Comparison of ENCODE assay signal across 8 mouse cellular contexts in the genomic region with DNA sequence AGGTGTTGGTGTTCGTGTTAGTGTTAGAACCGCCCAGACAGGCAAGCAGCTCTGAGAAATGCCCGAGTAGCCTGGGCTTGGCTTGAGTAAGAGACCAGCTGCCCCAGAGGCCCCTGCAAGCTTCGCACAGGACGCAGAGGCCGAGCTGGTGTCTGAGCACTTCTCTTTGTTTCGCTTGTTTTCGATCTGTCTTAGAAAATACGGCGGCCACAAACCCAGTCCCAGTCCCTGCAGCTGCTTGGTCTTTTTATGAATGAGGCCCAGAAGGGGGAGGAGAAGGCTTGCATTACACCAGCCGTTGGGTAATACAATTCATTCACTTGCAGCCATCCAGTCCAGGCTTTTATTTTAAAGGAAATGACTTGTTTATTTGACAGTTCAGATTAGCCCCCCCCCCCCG.
A peak's percentile ranks its signal among the peaks of the same experiment; 100 is the strongest.
DNase-seq lines count a peak whose midpoint lies in the region; ATAC-seq and TF ChIP-seq lines count a peak whose summit lies in the region.

No protein-coding gene starts in this region.

- no peaks in the 10 kb centered on the region for H3K4me1 ChIP-seq in testis, adult 2 months (ENCODE audit: control insufficient read depth, insufficient read depth, low read length)
- peaks cover 6% of the 10 kb centered on the region for H3K4me1 ChIP-seq in embryonic fibroblast, embryonic 13.5 days (ENCODE audit: control insufficient read depth, insufficient read depth, low read length)
- peaks cover 65% of the 10 kb centered on the region for H3K4me1 ChIP-seq in heart, embryonic 15.5 days (replicated peaks)
- H3K4me1 ChIP-seq in lung, embryonic 16.5 days (replicated peaks; ENCODE audit: control insufficient read depth, insufficient read depth, low read length), result peaks cover 53% of the 10 kb centered on the region
- H3K4me1 ChIP-seq in neural tube, embryonic 15.5 days, result peaks cover 60% of the 10 kb centered on the region

- no peaks in the 10 kb centered on the region for H3K9me3 ChIP-seq in heart, embryonic 15.5 days (replicated peaks)
- H3K9me3 ChIP-seq in lung, embryonic 16.5 days (ENCODE audit: control insufficient read depth, low read length), result no peaks in the 10 kb centered on the region
- H3K9me3 ChIP-seq in neural tube, embryonic 15.5 days (replicated peaks), result no peaks in the 10 kb centered on the region

- no peak for TF ChIP-seq CTCF in testis, adult 2 months (IDR thresholded peaks at IDR 0.05; ENCODE audit: control insufficient read depth, insufficient read depth, insufficient replicate concordance, low read depth, low read length)
- TF ChIP-seq CTCF in embryonic fibroblast, embryonic 13.5 days (IDR thresholded peaks at IDR 0.05; ENCODE audit: borderline replicate concordance, insufficient read depth, low read length), result no peak

- peak overlapping the region; percentile 57 for H3K4me2 ChIP-seq in heart, embryonic 15.5 days
- H3K4me2 ChIP-seq in lung, embryonic 16.5 days (ENCODE audit: low read depth, low read length), result peak overlapping the region; percentile 45
- H3K4me2 ChIP-seq in neural tube, embryonic 15.5 days, result peak overlapping the region; percentile 44

- H3K27ac ChIP-seq in testis, adult 2 months (ENCODE audit: control insufficient read depth, insufficient read depth, low read depth, low read length), result peak overlapping the region; percentile 68; the same call in 1 of the 2 replicates
- peak overlapping the region; percentile 9 for H3K27ac ChIP-seq in embryonic fibroblast, embryonic 13.5 days (ENCODE audit: insufficient read depth, low read length)
- peak overlapping the region; percentile 76 for H3K27ac ChIP-seq in heart, embryonic 15.5 days
- peak overlapping the region; percentile 87 for H3K27ac ChIP-seq in lung, embryonic 16.5 days (ENCODE audit: low read length)
- peak overlapping the region; percentile 79 for H3K27ac ChIP-seq in neural tube, embryonic 15.5 days (replicated peaks)

- no peak overlapping the region for H3K4me3 ChIP-seq in testis, adult 2 months (ENCODE audit: control insufficient read depth, low read depth, low read length)
- H3K4me3 ChIP-seq in embryonic fibroblast, embryonic 13.5 days (ENCODE audit: insufficient read depth, low read length), result no peak overlapping the region
- H3K4me3 ChIP-seq in heart, embryonic 15.5 days, result no peak overlapping the region
- no peak overlapping the region for H3K4me3 ChIP-seq in lung, embryonic 16.5 days (ENCODE audit: low read length)
- no peak overlapping the region for H3K4me3 ChIP-seq in neural tube, embryonic 15.5 days (replicated peaks)

- peak overlapping the region; percentile 35; the same call in 1 of the 2 replicates for H3K9ac ChIP-seq in heart, embryonic 15.5 days
- H3K9ac ChIP-seq in lung, embryonic 16.5 days (ENCODE audit: low read length), result peak overlapping the region; percentile 46
- H3K9ac ChIP-seq in neural tube, embryonic 15.5 days (replicated peaks), result no peak overlapping the region

- 4% methylated on average over 12 of the region's 12 CpGs for WGBS in heart, embryonic 15.5 days
- WGBS in lung, embryonic 16.5 days, result 5% methylated on average over 12 of the region's 12 CpGs
- under 1% methylated on average over 12 of the region's 12 CpGs for WGBS in neural tube, embryonic 15.5 days

- no peaks in the 10 kb centered on the region for H3K27me3 ChIP-seq in testis, adult 2 months (ENCODE audit: control insufficient read depth, insufficient read depth, low read length)
- H3K27me3 ChIP-seq in heart, embryonic 15.5 days, result no peaks in the 10 kb centered on the region
- H3K27me3 ChIP-seq in lung, embryonic 16.5 days (ENCODE audit: control insufficient read depth, insufficient read depth, low read depth, low read length), result no peaks in the 10 kb centered on the region
- H3K27me3 ChIP-seq in neural tube, embryonic 15.5 days (replicated peaks), result no peaks in the 10 kb centered on the region

- no peaks in the 10 kb centered on the region for H3K36me3 ChIP-seq in testis, adult 2 months (ENCODE audit: control insufficient read depth, insufficient read depth, low read length)
- no peaks in the 10 kb centered on the region for H3K36me3 ChIP-seq in heart, embryonic 15.5 days
- H3K36me3 ChIP-seq in lung, embryonic 16.5 days (ENCODE audit: control insufficient read depth, insufficient read depth, low read length), result no peaks in the 10 kb centered on the region
- no peaks in the 10 kb centered on the region for H3K36me3 ChIP-seq in neural tube, embryonic 15.5 days

- TF ChIP-seq POLR2A in testis, adult 2 months (IDR thresholded peaks at IDR 0.05; ENCODE audit: control insufficient read depth, low read depth, low read length), result no peak
- TF ChIP-seq POLR2A in embryonic fibroblast, embryonic 13.5 days (IDR thresholded peaks at IDR 0.05; ENCODE audit: low read depth, low read length), result no peak

- peak; percentile 67 for ATAC-seq in heart, embryonic 15.5 days (replicated peaks; ENCODE audit: insufficient number of reproducible peaks, insufficient read depth, low FRiP score, low read depth)
- ATAC-seq in lung, embryonic 16.5 days (ENCODE audit: low read depth), result peak; percentile 88
- ATAC-seq in neural tube, embryonic 15.5 days (ENCODE audit: low FRiP score), result peak; percentile 68

- DNase-seq in testis, postnatal 14 days (ENCODE audit: low spot score), result no peak
- peak; percentile 62 for DNase-seq in kidney, postnatal 14 days
- no peak for DNase-seq in testis, postnatal 10 days (ENCODE audit: low spot score)

Comparison
In these comparisons a context has a peak if more than half of its experiments do, and no peak if none do; other contexts are left out.
1. H3K27ac ChIP-seq: peak in every context shown above with its lines; median percentile 87 in lung, embryonic 16.5 days; 79 in neural tube, embryonic 15.5 days; 76 in heart, embryonic 15.5 days; 68 in testis, adult 2 months; 9 in embryonic fibroblast, embryonic 13.5 days.